Mouse (Mus musculus): Measurements from ENCODE around the gene Mettl24. TPM values are rescaled to one million over a fixed set of nuclear protein-coding genes. Genes with fewer than 3 reads are reported as not detected.

Gene Mettl24
- not detected for polyA plus RNA-seq (2014; fragmentation: Illumina TruSeq; extraction: RNeasy Lipid Tissue Mini Kit (QIAGEN cat#74804); ENCODE audit: low read depth, low replicate concordance)

DNA sequence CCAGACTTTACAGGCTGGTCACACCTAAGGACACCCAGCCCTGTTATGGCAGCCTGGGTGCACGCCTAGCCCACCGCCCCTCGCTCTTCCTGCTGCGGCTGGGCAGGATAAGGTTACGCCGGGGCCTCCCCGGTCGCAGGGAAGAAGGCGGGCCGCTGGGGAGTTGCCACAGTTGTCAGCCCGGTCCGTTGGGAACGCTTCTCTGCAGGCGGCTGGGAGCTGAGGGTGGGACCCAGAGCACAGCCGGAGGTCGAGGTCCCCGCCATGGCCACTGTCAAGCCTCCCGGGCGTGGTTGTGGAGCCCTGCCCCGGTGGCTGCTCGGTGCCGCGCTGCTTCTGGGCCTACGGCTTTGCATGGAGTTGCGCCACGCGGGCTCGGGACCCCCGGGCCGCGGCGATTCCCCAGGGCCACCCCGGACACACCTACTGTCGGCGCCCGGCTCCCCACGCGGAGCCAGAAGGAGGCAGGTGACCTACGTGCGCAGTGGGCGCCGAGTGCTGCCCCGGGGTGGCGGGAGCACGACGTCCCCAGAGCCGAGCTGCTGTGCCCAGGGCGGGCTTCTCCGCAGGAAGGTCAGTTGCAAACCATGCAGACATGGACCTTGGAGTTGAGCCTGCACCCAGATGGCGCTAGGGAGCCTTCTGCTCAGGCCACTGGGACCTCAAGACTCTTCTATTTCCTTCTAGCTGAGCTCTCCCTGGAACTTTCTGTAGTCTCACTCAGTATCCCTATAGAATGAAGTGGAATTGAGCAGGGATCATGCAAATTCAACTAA is at the start of gene Mettl24:
Gene Mettl24, plus strand, starts transcription at position 191 of the 776 bp plus-strand sequence.

Other genes starting within 250 kb of the Mettl24 start
- not detected for gene Slc22a16, start 112.9 kb upstream of the Mettl24 start, polyA plus RNA-seq (2014; fragmentation: Illumina TruSeq; extraction: RNeasy Lipid Tissue Mini Kit (QIAGEN cat#74804); ENCODE audit: low read depth, low replicate concordance)
- 16.4 TPM for gene Ddo, start 53.3 kb upstream of the Mettl24 start, polyA plus RNA-seq (2014; fragmentation: Illumina TruSeq; extraction: RNeasy Lipid Tissue Mini Kit (QIAGEN cat#74804); ENCODE audit: low read depth, low replicate concordance)
- gene Cdc40, start 200.0 kb downstream of the Mettl24 start, polyA plus RNA-seq (2014; fragmentation: Illumina TruSeq; extraction: RNeasy Lipid Tissue Mini Kit (QIAGEN cat#74804); ENCODE audit: low read depth, low replicate concordance): 26.2 TPM
- gene Wasf1, start 200.2 kb downstream of the Mettl24 start, polyA plus RNA-seq (2014; fragmentation: Illumina TruSeq; extraction: RNeasy Lipid Tissue Mini Kit (QIAGEN cat#74804); ENCODE audit: low read depth, low replicate concordance): 1.1 TPM